Mouse (Mus musculus) stomach, postnatal 0 days (tissue): Measurements from ENCODE around the gene Nmnat1.

Experiments
- CTCF ChIP-seq: IDR thresholded peaks from 2 replicates; pipeline ENCODE4 v1.5.1; 2016; ENCODE audit warnings: antibody characterized with exemption, low read depth, mild to moderate bottlenecking, moderate library complexity
- EP300 ChIP-seq: optimal IDR thresholded peaks from 2 replicates; pipeline ENCODE3; 2016; ENCODE audit warnings: antibody characterized with exemption

DNA sequence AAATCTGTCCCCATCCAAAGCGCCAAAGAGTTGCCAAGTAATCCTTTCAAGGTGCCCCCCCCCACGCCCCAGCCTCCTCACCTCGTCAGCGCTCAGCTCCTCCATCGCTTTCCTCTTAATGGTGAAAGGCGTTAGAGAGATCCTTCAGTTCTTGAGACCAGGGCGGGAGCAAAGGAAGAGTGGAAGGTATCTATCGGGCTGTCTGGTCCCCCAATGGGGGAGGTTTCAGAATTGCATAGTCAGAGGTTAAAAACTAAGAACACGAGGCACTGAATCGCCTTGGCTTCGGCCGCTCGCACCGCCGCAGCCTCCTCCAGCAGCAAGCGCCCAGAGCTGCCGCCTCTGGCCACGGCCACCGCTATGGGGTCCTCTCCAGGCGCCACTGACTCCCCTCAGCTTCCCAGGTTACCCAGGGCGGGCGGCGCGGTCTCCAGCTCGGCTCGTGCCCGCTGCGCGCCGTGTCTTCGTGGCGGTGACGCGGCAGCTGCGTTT, 59.2 kb downstream of the Nmnat1 start:
- TF ChIP-seq CTCF: no peak
- TF ChIP-seq EP300: no peak
